Mouse (Mus musculus) limb, embryonic 14.5 days (tissue): Measurements from ENCODE around the gene AC134908.4. TPM values are rescaled to one million over a fixed set of nuclear protein-coding genes. Genes with fewer than 3 reads are reported as not detected.

Experiments
- ATAC-seq: fragments of 200-750 bp; cut with Nextera tagmentation; 2 replicates; pipeline ENCODE4 v1.8.0; 2017; ENCODE audit warnings: low read depth, moderate number of reproducible peaks, moderate TSS enrichment; ENCODE audit not compliant: low FRiP score
- DNase-seq: peaks from one replicate; pipeline ENCODE4 v3.0.0-alpha.2; 2015; ENCODE audit warnings: low spot score
- H3K27ac ChIP-seq: fragments of 300-500 bp; sonication (generic); replicated peaks from 2 replicates; pipeline ENCODE4 v1.5.1; 2014; ENCODE audit warnings: low read depth, mild to moderate bottlenecking, low read length, moderate library complexity, mixed read lengths
- H3K27me3 ChIP-seq: fragments of 300-500 bp; sonication (generic); 2 replicates; pipeline ENCODE4 v1.6.1; 2014; ENCODE audit warnings: low read length, mixed read lengths; ENCODE audit not compliant: control insufficient read depth, insufficient read depth
- H3K36me3 ChIP-seq: fragments of 300-500 bp; sonication (generic); 2 replicates; pipeline ENCODE4 v1.6.1; 2014; ENCODE audit warnings: mild to moderate bottlenecking, low read length, moderate library complexity, mixed read lengths; ENCODE audit not compliant: control insufficient read depth, insufficient read depth
- H3K4me1 ChIP-seq: fragments of 300-500 bp; sonication (generic); 2 replicates; pipeline ENCODE4 v1.6.1; 2014; ENCODE audit warnings: antibody characterized with exemption, low read length, mixed read lengths; ENCODE audit not compliant: control insufficient read depth, insufficient read depth
- H3K4me2 ChIP-seq: fragments of 300-500 bp; sonication (generic); replicated peaks from 2 replicates; pipeline ENCODE4 v1.6.1; 2014; ENCODE audit warnings: low read depth, mild to moderate bottlenecking, low read length, moderate library complexity; ENCODE audit not compliant: severe bottlenecking
- H3K4me3 ChIP-seq: fragments of 300-500 bp; sonication (generic); replicated peaks from 2 replicates; pipeline ENCODE4 v1.5.1; 2014; ENCODE audit warnings: low read length
- H3K9ac ChIP-seq: fragments of 300-500 bp; sonication (generic); 2 replicates; pipeline ENCODE4 v1.6.1; 2014; ENCODE audit warnings: mild to moderate bottlenecking, low read depth, low read length, moderate library complexity; ENCODE audit not compliant: severe bottlenecking
- H3K9me3 ChIP-seq: fragments of 300-500 bp; sonication (generic); 2 replicates; pipeline ENCODE4 v1.6.1; 2016; ENCODE audit warnings: low read length; ENCODE audit not compliant: control insufficient read depth
- POLR2A ChIP-seq: fragments of 200-500 bp; IDR thresholded peaks from 2 replicates; pipeline ENCODE4 v1.8.0; 2012; ENCODE audit warnings: inconsistent platforms, mild to moderate bottlenecking, moderate library complexity, borderline replicate concordance; ENCODE audit not compliant: insufficient read depth, insufficient read length; ENCODE audit errors: extremely low read depth
- WGBS: fragments of 180-500 bp; shearing (Covaris S2); extraction: QIAGEN DNeasy Blood & Tissue Kit; methylation state at CpG from one replicate; pipeline ENCODE4 v1.1.7; 2014; 5-methylcytosine and 5-hydroxymethylcytosine counted together
- polyA plus RNA-seq, 2 experiments: library from polyadenylated mRNA; depleted of rRNA in 1 of 2; stranded (reverse) in 1 of 2; unstranded in 1 of 2; fragments of >200 nt; fragmentation: Nextera tagmentation in 1 of 2; extraction: Ambion mirVana in 1 of 2; gene quantifications; 2 replicates each; pipeline versions ENCODE4 v1.2.1 to v1.2.3; 2012 to 2014

The AC134908.4 gene
- polyA plus RNA-seq, 2 experiments: 0.30 TPM; not detected in 1

DNA sequence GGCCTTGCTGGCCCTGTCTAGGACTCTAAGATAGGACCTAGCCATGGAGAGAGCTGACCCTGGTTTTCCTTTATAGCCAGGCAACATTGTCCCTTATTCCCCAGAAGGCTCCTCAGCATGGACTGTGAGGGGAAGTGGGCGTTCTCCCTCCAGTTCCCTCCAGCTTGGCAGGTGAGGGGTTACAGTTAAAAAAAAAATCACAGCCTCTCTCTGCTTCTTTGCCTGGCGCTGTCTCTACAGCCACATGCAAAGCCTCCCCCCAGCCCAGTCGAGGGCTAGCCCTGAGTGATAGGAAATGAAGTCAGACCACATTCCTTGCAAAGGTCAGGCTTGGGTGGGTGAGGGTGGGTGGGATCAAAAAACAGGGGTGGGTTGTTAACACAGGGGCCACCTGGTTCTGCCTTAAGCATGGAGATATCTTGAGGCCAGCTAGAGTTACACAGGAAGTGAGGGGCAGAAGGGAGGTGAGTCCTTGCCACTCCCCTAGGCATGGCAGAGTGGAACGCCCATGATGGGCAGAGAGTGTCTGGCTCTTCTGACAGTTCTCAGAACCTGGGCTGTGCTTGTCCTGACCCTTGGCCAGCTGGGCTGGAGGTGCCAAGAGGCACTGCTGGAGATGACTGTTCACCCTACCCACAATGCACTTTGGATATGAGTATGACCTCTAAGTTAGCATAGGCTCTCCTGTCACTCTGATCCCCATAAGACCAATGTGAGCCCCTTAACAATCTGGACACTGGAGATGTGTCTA is 39.7 kb downstream of the AC134908.4 start:
- no peak for ATAC-seq
- Histone ChIP-seq H3K36me3 (no peaks in the 10 kb centered on the region), H3K4me2 (no peak overlapping the region), H3K9me3 (no peaks in the 10 kb centered on the region), H3K9ac (0 out of 2 replicates have a peak overlapping the region, but pooled peaks have one; percentile 25), H3K4me3 (no peak overlapping the region), H3K4me1 (no peaks in the 10 kb centered on the region), H3K27me3 (no peaks in the 10 kb centered on the region), H3K27ac (no peak overlapping the region)
- WGBS: 23% methylated on average over 4 of the region's 4 CpGs
- no peak for DNase-seq
- TF ChIP-seq POLR2A: no peak

DNA sequence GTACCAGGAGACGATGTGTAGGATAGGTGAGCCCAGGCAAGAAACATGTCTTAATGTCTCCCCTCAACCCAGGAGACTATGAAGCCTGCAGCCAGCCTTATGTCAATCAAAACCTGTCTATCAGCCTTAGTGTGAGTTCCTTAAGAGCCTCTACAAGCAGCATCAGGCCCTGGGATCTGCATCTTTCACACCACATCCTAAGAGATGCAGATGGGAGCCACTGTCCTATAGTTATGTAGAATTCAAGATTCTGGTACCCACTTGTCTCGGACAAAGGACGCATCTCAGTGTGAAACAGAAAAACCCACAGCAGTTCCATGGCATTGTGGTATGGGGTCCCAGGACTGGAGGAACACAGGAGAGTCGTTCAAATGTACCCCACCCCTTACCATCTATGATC is 40.4 kb downstream of the AC134908.4 start:
- H3K4me2 ChIP-seq: no peak overlapping the region
- H3K4me1 ChIP-seq: no peaks in the 10 kb centered on the region
- no peak overlapping the region for H3K27ac ChIP-seq
- H3K27me3 ChIP-seq: no peaks in the 10 kb centered on the region
- ATAC-seq (no peak), DNase-seq (no peak)
- no peak for TF ChIP-seq POLR2A
- 0 out of 2 replicates have a peak overlapping the region, but pooled peaks have one; percentile 25 for H3K9ac ChIP-seq
- H3K9me3 ChIP-seq: no peaks in the 10 kb centered on the region
- no peaks in the 10 kb centered on the region for H3K36me3 ChIP-seq
- 68% methylated on average over 4 of the region's 4 CpGs for WGBS
- no peak overlapping the region for H3K4me3 ChIP-seq

DNA sequence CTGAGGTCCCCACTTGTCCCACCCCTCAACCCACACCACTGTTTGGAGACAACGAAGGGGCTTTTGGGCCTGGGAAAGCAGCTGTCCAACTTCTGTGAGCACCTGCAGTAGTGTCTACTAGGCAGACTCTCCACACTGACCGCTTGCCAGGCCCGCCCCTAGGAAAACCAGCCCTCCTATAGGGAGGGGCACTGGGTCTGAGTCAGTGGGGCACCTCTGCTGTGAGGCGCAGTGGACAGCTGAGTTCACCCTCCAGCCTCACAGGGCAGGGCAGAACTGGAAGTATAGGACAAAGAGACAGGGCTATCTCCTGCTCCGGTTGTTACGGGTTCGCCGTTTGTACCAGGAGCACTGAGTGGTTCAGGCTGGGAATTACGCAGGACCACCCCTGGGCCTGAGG is 41.2 kb downstream of the AC134908.4 start, which contains the start of gene Msln:
Gene Msln (minus strand): TSS at position 138 of the 400 bp plus-strand sequence.
- H3K36me3 ChIP-seq: no peaks in the 10 kb centered on the region
- no peak within 1 kb of the TSS for H3K4me3 ChIP-seq
- 0 out of 2 replicates have a peak within 1 kb of the TSS, but pooled peaks have one; percentile 25 for H3K9ac ChIP-seq
- 81% methylated on average over 8 of the region's 9 CpGs for WGBS
- no peak within 1 kb of the TSS for H3K4me2 ChIP-seq
- H3K4me1 ChIP-seq: no peaks in the 10 kb centered on the region
- H3K27me3 ChIP-seq: no peaks in the 10 kb centered on the region
- no peaks in the 10 kb centered on the region for H3K9me3 ChIP-seq
- H3K27ac ChIP-seq: no peak within 1 kb of the TSS
- ATAC-seq: no peak
- DNase-seq: no peak
- TF ChIP-seq POLR2A: no peak

DNA sequence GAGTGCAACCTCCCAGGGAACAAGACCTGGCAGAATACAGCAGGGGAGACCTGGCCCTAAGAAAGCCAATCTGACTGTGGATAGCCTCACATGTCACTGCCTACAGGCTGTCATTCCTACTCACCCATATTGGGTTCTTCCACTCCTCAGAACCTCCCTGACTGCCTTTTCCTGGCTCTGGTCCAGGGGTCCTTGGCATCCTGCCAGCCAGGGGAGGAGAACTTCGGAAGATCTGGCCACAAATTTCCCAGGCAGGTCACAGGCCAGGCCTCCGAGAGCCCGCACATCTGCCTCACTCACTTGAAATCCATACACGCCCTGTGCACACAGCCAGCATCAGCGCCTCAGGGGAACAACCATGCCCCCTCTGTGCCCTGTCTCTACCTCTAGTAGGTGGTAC is 44.0 kb downstream of the AC134908.4 start:
- peak overlapping the region; percentile 21; the same call in 1 of the 2 replicates for H3K9ac ChIP-seq
- no peak overlapping the region for H3K4me2 ChIP-seq
- H3K27ac ChIP-seq: no peak overlapping the region
- 32% methylated on average over 5 of the region's 5 CpGs for WGBS
- no peaks in the 10 kb centered on the region for H3K9me3 ChIP-seq
- no peak for TF ChIP-seq POLR2A
- no peak for ATAC-seq
- H3K4me3 ChIP-seq: no peak overlapping the region
- H3K4me1 ChIP-seq: no peaks in the 10 kb centered on the region
- DNase-seq: no peak
- no peaks in the 10 kb centered on the region for H3K36me3 ChIP-seq
- H3K27me3 ChIP-seq: no peaks in the 10 kb centered on the region

DNA sequence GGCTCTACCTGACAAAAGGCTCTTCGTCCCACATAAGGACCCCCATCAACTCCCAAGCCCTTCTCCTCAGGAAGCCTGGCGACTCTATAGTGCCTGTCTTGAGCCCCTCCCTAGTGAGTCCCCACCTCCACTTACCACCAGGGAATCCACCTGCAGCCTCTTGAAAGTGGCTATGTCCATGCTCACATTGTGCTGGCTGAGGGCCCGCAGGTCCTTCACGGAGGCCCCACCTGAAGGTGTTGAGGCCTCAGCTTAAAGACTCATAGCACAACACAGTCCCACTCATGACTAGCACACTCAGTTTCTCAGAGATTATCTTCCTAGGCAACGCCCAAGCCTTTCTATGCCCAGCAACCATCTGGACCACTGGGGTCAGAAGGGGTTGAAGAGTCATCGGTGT is 46.1 kb downstream of the AC134908.4 start:
- DNase-seq (no peak), ATAC-seq (no peak)
- Histone ChIP-seq H3K9ac (no peak overlapping the region), H3K9me3 (no peaks in the 10 kb centered on the region), H3K4me3 (no peak overlapping the region), H3K36me3 (no peaks in the 10 kb centered on the region), H3K27me3 (no peaks in the 10 kb centered on the region), H3K27ac (no peak overlapping the region), H3K4me2 (no peak overlapping the region), H3K4me1 (no peaks in the 10 kb centered on the region)
- no peak for TF ChIP-seq POLR2A
- WGBS: 87% methylated on average over 6 of the region's 6 CpGs
